Mouse (Mus musculus) left cerebral cortex, adult 11 months (tissue): ENCODE measurements at regions not wholly inside any gene's neighbourhood (a gene's known extent, or its start where the extent isn't known, plus 50 kb on each side); places are given as distances from the start of the nearest gene placed in this dataset.

Experiments used
- DNase-seq: peaks from one replicate; pipeline ENCODE4 v3.0.0; 2022; ENCODE audit warnings: low spot score

DNA sequence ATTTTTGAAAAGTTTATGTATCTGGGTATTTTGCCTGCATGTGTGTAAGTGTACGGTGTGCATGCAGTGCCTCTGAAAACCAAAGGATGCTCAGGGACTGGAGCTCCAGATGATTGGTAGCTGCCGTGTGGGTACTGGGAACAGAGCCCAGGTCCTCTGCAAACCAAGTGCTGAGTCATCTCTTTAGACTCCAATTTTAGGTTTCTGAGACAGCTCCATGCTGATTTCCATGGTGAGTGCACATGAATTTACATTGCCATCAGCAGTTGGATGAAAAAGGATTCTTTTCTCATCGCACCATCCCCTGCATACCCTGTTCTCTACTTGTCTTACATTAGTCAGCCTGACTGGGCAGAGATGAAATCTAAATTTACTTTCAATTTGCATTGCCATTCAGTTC lies 122.1 kb upstream of the Otogl start:
- peak; percentile 29 for DNase-seq

DNA sequence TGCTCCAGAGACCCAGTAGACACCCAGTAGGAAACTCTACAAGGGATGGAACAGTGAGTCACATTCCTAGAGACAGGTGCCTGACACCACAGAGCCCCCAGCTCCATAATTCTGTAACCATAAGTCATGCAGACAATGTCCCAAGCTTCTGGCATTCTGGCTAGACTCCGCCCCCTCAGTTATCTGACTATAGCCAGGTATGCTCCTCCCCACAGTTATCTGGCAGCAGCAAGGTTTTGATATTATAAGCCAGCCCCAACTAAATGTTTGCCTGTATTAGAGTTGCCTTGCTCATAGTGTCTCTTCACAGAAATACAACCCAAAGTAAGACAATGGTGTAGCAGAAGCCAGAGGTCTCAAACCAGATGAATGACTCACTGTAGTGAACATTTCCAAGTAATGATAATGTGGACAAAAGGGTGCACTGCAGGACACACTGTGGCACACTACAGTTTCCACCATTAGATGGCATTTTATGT lies 121.4 kb upstream of the Otogl start:
- DNase-seq, result no peak

- no peak for DNase-seq
These were observed 115.6 kb upstream of the Otogl start for GRCm38 (mm10) chr10:108027506-108027905.

GRCm38 (mm10) chr10:108024227-108024626 lies 112.3 kb upstream of the Otogl start:
- DNase-seq, result no peak

- DNase-seq, result no peak
These were observed 104.6 kb upstream of the Otogl start for GRCm38 (mm10) chr10:108016552-108016951.

- no peak for DNase-seq
These were observed 83.1 kb upstream of the Otogl start for GRCm38 (mm10) chr10:107994836-107995585.

DNA sequence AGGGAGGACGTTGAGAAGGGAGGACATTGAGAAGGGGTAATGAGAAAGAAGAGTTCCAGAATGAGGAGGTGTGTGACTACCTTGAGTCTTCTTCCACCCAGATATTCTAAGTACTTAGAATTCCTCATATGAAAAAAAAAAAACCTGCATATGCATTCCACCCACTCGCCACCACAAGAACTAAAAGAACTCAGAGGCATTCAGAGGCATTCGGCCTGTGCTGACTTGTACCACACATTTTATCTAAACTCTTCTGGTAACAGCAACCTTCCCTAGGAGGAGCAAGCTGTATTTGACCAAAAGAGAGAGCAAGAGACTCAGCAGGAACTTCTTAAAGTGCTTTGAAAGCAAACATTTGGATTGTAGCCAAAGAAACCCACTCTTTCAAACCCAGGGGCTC lies 80.7 kb upstream of the Otogl start:
- DNase-seq, result peak; percentile 55

- no peak for DNase-seq
These were observed 78.6 kb upstream of the Otogl start for GRCm38 (mm10) chr10:107990557-107990956.

GRCm38 (mm10) chr10:107989913-107990312 lies 78.0 kb upstream of the Otogl start:
- no peak for DNase-seq

GRCm38 (mm10) chr10:107982632-107983031 lies 70.7 kb upstream of the Otogl start:
- DNase-seq, result no peak

DNA sequence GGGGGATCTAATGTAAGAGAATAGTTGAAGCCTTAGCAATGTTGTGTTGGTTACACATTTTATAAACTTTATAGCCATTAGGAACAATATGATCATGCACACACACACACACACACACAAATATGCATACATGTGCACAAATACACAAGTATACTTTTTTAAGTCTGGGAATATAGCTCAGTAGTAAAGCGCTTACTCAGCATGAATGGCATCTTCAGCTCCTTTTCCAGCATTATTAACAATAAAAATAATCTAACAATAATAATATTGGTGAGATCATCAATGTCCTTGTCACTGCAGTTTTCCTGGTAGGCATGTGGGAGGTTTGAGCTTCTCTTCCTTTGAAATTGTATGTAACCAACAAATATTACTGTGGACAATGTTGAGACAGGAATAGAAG lies 70.1 kb upstream of the Otogl start:
- DNase-seq, result no peak

GRCm38 (mm10) chr10:107976392-107976965 lies 64.5 kb upstream of the Otogl start:
- DNase-seq, result no peak

DNA sequence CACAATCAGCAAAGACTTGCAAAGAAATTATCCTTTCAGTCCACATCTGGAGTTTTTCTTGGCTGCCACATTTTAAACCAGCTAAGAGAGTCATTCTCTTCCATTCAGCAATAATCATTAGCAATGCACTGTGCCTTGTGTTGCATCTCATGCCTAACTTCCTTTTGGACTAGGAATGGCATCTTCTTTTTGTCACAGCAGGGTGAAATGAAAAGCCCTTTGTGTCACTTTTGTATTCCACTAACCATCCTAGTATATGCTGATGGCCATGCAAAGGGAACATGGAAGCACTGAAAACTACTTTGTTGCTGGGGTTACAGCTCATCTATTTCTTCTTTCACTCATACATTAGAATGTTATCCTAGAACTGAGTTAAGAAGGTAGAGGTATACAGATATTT lies 59.8 kb upstream of the Otogl start:
- no peak for DNase-seq

GRCm38 (mm10) chr10:107966996-107967395 lies 55.1 kb upstream of the Otogl start:
- peak; percentile 15 for DNase-seq

- DNase-seq, result no peak
These were observed 52.1 kb upstream of the Otogl start for GRCm38 (mm10) chr10:107964022-107964421.

DNA sequence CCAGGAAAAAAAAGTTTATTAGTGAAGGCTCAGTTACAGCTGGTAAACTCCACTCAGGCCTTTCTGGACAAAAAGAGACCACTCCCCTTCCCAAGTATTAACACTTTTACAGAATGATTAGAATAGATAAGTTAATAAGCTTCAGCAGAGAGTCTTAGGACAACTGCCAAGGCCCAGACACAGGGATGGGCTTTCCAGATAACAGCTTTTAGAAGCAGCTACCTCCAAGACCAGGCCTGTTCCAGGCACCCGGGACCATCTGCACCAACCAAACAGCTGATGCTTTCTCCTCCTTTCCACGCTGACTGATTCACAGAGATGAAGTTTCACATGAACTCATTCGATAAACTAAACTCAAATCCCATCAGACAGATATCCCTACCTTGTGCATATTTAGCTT lies 50.2 kb upstream of the Otogl start:
- DNase-seq, result no peak
